Mouse (Mus musculus): ENCODE results near the gene Elf5. TPM values are rescaled to one million over a fixed set of nuclear protein-coding genes. Genes with fewer than 3 reads are reported as not detected.

Elf5 gene
- total RNA-seq, 2 experiments from 2014 or later = not detected

- intact Hi-C loops (cut with DNase I) = no loop called here
- DNase-seq = no peak
Observed at GRCm38 (mm10) chr2:103466272-103466671, 54.8 kb downstream of the Elf5 start.

- DNase-seq = no peak
- intact Hi-C loops (cut with DNase I) = no loop called here
Observed at GRCm38 (mm10) chr2:103466984-103467588, 55.6 kb downstream of the Elf5 start.

GRCm38 (mm10) chr2:103473362-103473761 lies 61.9 kb downstream of the Elf5 start:
- no peak for DNase-seq
- intact Hi-C loops (cut with DNase I) = no loop called here

GRCm38 (mm10) chr2:103476180-103476579 lies 64.7 kb downstream of the Elf5 start:
- no peak for DNase-seq
- intact Hi-C loops (cut with DNase I) = no loop called here

GRCm38 (mm10) chr2:103476657-103477056 lies 65.2 kb downstream of the Elf5 start:
- intact Hi-C loops (cut with DNase I) = no loop called here
- no peak for DNase-seq

GRCm38 (mm10) chr2:103477456-103477855 lies 66.0 kb downstream of the Elf5 start:
- no peak for DNase-seq
- intact Hi-C loops (cut with DNase I) = no loop called here

- no peak for DNase-seq
- intact Hi-C loops (cut with DNase I) = no loop called here
Observed at GRCm38 (mm10) chr2:103478326-103478725, 66.8 kb downstream of the Elf5 start.

- DNase-seq = no peak
- intact Hi-C loops (cut with DNase I) = no loop called here
Observed at GRCm38 (mm10) chr2:103480240-103480639, 68.8 kb downstream of the Elf5 start.

GRCm38 (mm10) chr2:103480871-103481270 lies 69.4 kb downstream of the Elf5 start:
- no peak for DNase-seq
- intact Hi-C loops (cut with DNase I) = no loop called here

- no peak for DNase-seq
- intact Hi-C loops (cut with DNase I) = no loop called here
Observed at GRCm38 (mm10) chr2:103481314-103482231, 70.1 kb downstream of the Elf5 start.

GRCm38 (mm10) chr2:103483289-103483985 lies 71.9 kb downstream of the Elf5 start:
- DNase-seq = no peak
- intact Hi-C loops (cut with DNase I) = no loop called here

GRCm38 (mm10) chr2:103483986-103484520 lies 72.6 kb downstream of the Elf5 start:
- intact Hi-C loops (cut with DNase I) = loop anchor here (2.0 kb wide), 1 partner anchor 27 kb away; no protein-coding TSS in a partner anchor

GRCm38 (mm10) chr2:103484617-103485401 lies 73.3 kb downstream of the Elf5 start, which contains the start of gene Cat:
Gene Cat, minus strand, starts transcription at chr2:103485160.
- intact Hi-C loops (cut with DNase I) = loop anchor here (2.0 to 5.0 kb wide), 2 partner anchors 28 to 277 kb away; partner anchors contain the start of gene Nat10
- DNase-seq = peak; percentile 95

More at GRCm38 (mm10) chr2:103483986-103484520, 72.6 kb downstream of the Elf5 start:
- no peak for DNase-seq

GRCm38 (mm10) chr2:103492526-103492925 lies 81.0 kb downstream of the Elf5 start:
- intact Hi-C loops (cut with DNase I) = no loop called here
- DNase-seq = no peak

- DNase-seq = no peak
- intact Hi-C loops (cut with DNase I) = no loop called here
Observed at GRCm38 (mm10) chr2:103493827-103494226, 82.3 kb downstream of the Elf5 start.

- intact Hi-C loops (cut with DNase I) = no loop called here
- DNase-seq = no peak
Observed at GRCm38 (mm10) chr2:103495633-103496418, 84.3 kb downstream of the Elf5 start.

Data from heart, postnatal 36 days (tissue).